Mouse (Mus musculus) frontal cortex, postnatal 14 days (tissue): Measurements from ENCODE around the gene Cacnb4.

Experiments
- DNase-seq, 2 experiments: peaks; one replicate each; pipeline ENCODE4 v3.0.0; 2022; ENCODE audit warnings: low spot score in 2 of 2

The Cacnb4 gene

GRCm38 (mm10) chr2:52568131-52568530 is 108.5 kb downstream of the Cacnb4 start:
- DNase-seq = no peak

GRCm38 (mm10) chr2:52567421-52567820 is 109.2 kb downstream of the Cacnb4 start:
- DNase-seq = no peak

- DNase-seq = no peak
These were observed 113.4 kb downstream of the Cacnb4 start for GRCm38 (mm10) chr2:52563277-52563676.

GRCm38 (mm10) chr2:52562356-52562755 is 114.3 kb downstream of the Cacnb4 start:
- DNase-seq = no peak

GRCm38 (mm10) chr2:52561137-52561536 is 115.5 kb downstream of the Cacnb4 start:
- no peak for DNase-seq

- no peak for DNase-seq
These were observed 116.4 kb downstream of the Cacnb4 start for GRCm38 (mm10) chr2:52560266-52560665.

- peak; percentile 26 to 54 for DNase-seq
These were observed 118.2 kb downstream of the Cacnb4 start for GRCm38 (mm10) chr2:52558411-52558810.

GRCm38 (mm10) chr2:52557503-52558275 is 118.9 kb downstream of the Cacnb4 start:
- DNase-seq = no peak

GRCm38 (mm10) chr2:52556961-52557326 is 119.7 kb downstream of the Cacnb4 start:
- DNase-seq = no peak

- DNase-seq = no peak
These were observed 120.2 kb downstream of the Cacnb4 start for GRCm38 (mm10) chr2:52556298-52556960.

GRCm38 (mm10) chr2:52548401-52548800 is 128.2 kb downstream of the Cacnb4 start:
- DNase-seq = no peak

GRCm38 (mm10) chr2:52547331-52547730 is 129.3 kb downstream of the Cacnb4 start:
- DNase-seq = no peak

GRCm38 (mm10) chr2:52544527-52544926 is 132.1 kb downstream of the Cacnb4 start:
- DNase-seq = no peak

- DNase-seq = no peak
These were observed 135.6 kb downstream of the Cacnb4 start for GRCm38 (mm10) chr2:52541068-52541467.

GRCm38 (mm10) chr2:52539318-52539717 is 137.3 kb downstream of the Cacnb4 start:
- DNase-seq = no peak

GRCm38 (mm10) chr2:52537645-52538044 is 139.0 kb downstream of the Cacnb4 start:
- DNase-seq = no peak

GRCm38 (mm10) chr2:52537155-52537554 is 139.5 kb downstream of the Cacnb4 start:
- DNase-seq = no peak

- no peak for DNase-seq
These were observed 140.1 kb downstream of the Cacnb4 start for GRCm38 (mm10) chr2:52536511-52536910.

GRCm38 (mm10) chr2:52533696-52534095 is 142.9 kb downstream of the Cacnb4 start:
- DNase-seq = no peak

- no peak for DNase-seq
These were observed 146.1 kb downstream of the Cacnb4 start for GRCm38 (mm10) chr2:52530521-52530920.

- no peak for DNase-seq
These were observed 147.4 kb downstream of the Cacnb4 start for GRCm38 (mm10) chr2:52529245-52529644.

- DNase-seq = no peak
These were observed 150.6 kb downstream of the Cacnb4 start for GRCm38 (mm10) chr2:52525876-52526592.
